Mouse (Mus musculus) granulocyte monocyte progenitor cell, adult 5-6 weeks (primary cell): Measurements from ENCODE around the gene Vegfa. TPM values are rescaled to one million over a fixed set of nuclear protein-coding genes. Genes with fewer than 3 reads are reported as not detected.
A peak's percentile ranks its signal among the peaks of the same experiment; 100 is the strongest.

Source experiments
- ATAC-seq: replicated peaks from 2 replicates; pipeline ENCODE4 v1.8.0; 2016; ENCODE audit warnings: mild to moderate bottlenecking, moderate TSS enrichment, inconsistent platforms; ENCODE audit not compliant: poor library complexity, severe bottlenecking
- total RNA-seq, 2 experiments: library from RNA; stranded (forward) in 1 of 2; stranded (reverse) in 1 of 2; fragments of 200-712, 200-1000 nt in 1 of 2; fragments of >200 nt in 1 of 2; fragmentation: Nextera tagmentation in 1 of 2; gene quantifications; 2 replicates each; pipeline ENCODE4 v1.2.3; 2014 to 2017

The Vegfa gene
- total RNA-seq (2014; fragmentation: Nextera tagmentation): 21.2 and 28.6 TPM in 2 replicates
- total RNA-seq (2017): 34.3 and 41.4 TPM in 2 replicates

GRCm38 (mm10) chr17:46032257-46032991 lies at the start of gene Vegfa:
TSS of gene Vegfa (minus strand) at chr17:46032369.
- ATAC-seq: peak; percentile 60

- no peak for ATAC-seq
Measured at GRCm38 (mm10) chr17:46081657-46082056, 49.5 kb upstream of the Vegfa start.

GRCm38 (mm10) chr17:46081042-46081441 lies 48.9 kb upstream of the Vegfa start:
- ATAC-seq: no peak

GRCm38 (mm10) chr17:46080388-46080787 lies 48.2 kb upstream of the Vegfa start:
- no peak for ATAC-seq

- no peak for ATAC-seq
Measured at GRCm38 (mm10) chr17:46079037-46079436, 46.9 kb upstream of the Vegfa start.

GRCm38 (mm10) chr17:46077921-46078534 lies 45.9 kb upstream of the Vegfa start:
- ATAC-seq: no peak

GRCm38 (mm10) chr17:46076260-46076551 lies 44.0 kb upstream of the Vegfa start:
- no peak for ATAC-seq

GRCm38 (mm10) chr17:46075551-46076259 lies 43.5 kb upstream of the Vegfa start:
- no peak for ATAC-seq

GRCm38 (mm10) chr17:46075116-46075485 lies 42.9 kb upstream of the Vegfa start:
- ATAC-seq: no peak

GRCm38 (mm10) chr17:46074398-46075115 lies 42.4 kb upstream of the Vegfa start:
- ATAC-seq: no peak

GRCm38 (mm10) chr17:46073730-46074301 lies 41.6 kb upstream of the Vegfa start:
- ATAC-seq: peak; percentile 93

GRCm38 (mm10) chr17:46071531-46071930 lies 39.4 kb upstream of the Vegfa start:
- ATAC-seq: no peak

GRCm38 (mm10) chr17:46070046-46070445 lies 37.9 kb upstream of the Vegfa start:
- ATAC-seq: no peak

GRCm38 (mm10) chr17:46063974-46064312 lies 31.8 kb upstream of the Vegfa start:
- no peak for ATAC-seq

GRCm38 (mm10) chr17:46063283-46063973 lies 31.3 kb upstream of the Vegfa start:
- peak; percentile 94 for ATAC-seq

GRCm38 (mm10) chr17:46060253-46060652 lies 28.1 kb upstream of the Vegfa start:
- ATAC-seq: no peak

GRCm38 (mm10) chr17:46059226-46059825 lies 27.2 kb upstream of the Vegfa start:
- no peak for ATAC-seq

GRCm38 (mm10) chr17:46056288-46056687 lies 24.1 kb upstream of the Vegfa start:
- ATAC-seq: no peak

- ATAC-seq: no peak
Measured at GRCm38 (mm10) chr17:46055736-46056135, 23.6 kb upstream of the Vegfa start.
